Mouse (Mus musculus) spleen, adult 2 months (tissue): ENCODE measurements around the gene Foxa2. TPM values are rescaled to one million over a fixed set of nuclear protein-coding genes. Genes with fewer than 3 reads are reported as not detected.

Source experiments
- DNase-seq, 2 experiments: peaks; one replicate each; pipeline versions ENCODE4 v3.0.0 to v3.0.0-alpha.2; 2012 to 2021; ENCODE audit warnings: low spot score in 2 of 2, low read depth in 1 of 2
- H3K27ac ChIP-seq: fragments of 200-500 bp; 2 replicates; pipeline ENCODE4 v1.5.1; 2012; ENCODE audit warnings: low read length, inconsistent platforms; ENCODE audit not compliant: insufficient read depth
- H3K27me3 ChIP-seq: fragments of 200-500 bp; 2 replicates; pipeline ENCODE4 v1.6.1; 2012; ENCODE audit warnings: mild to moderate bottlenecking, moderate library complexity, low read length, inconsistent platforms; ENCODE audit not compliant: control insufficient read depth, insufficient read depth
- H3K36me3 ChIP-seq: fragments of 200-500 bp; 2 replicates; pipeline ENCODE4 v1.6.1; 2012; ENCODE audit warnings: mild to moderate bottlenecking, low read length, inconsistent platforms; ENCODE audit not compliant: control insufficient read depth, insufficient read depth
- H3K4me1 ChIP-seq: fragments of 200-500 bp; 2 replicates; pipeline ENCODE4 v1.6.1; 2011; ENCODE audit warnings: inconsistent platforms; ENCODE audit not compliant: control insufficient read depth, insufficient read depth, insufficient read length
- H3K4me3 ChIP-seq: fragments of 200-500 bp; 2 replicates; pipeline ENCODE4 v1.5.1; 2011; ENCODE audit warnings: mild to moderate bottlenecking, inconsistent platforms; ENCODE audit not compliant: insufficient read depth, insufficient read length; ENCODE audit errors: extremely low read depth
- CTCF ChIP-seq: fragments of 200-500 bp; IDR thresholded peaks from 2 replicates; pipeline ENCODE4 v1.5.1; 2011; ENCODE audit warnings: mild to moderate bottlenecking, inconsistent platforms; ENCODE audit not compliant: insufficient read depth, insufficient read length, insufficient replicate concordance; ENCODE audit errors: extremely low read depth
- POLR2A ChIP-seq: fragments of 200-500 bp; IDR thresholded peaks from 2 replicates; pipeline ENCODE4 v1.6.1; 2011; ENCODE audit warnings: low read depth, low read length, inconsistent platforms
- WGBS: fragments of 180-500 bp; shearing (Covaris S2); methylation state at CpG from one replicate; pipeline ENCODE4 v1.1.7; 2018; 5-methylcytosine and 5-hydroxymethylcytosine counted together
- polyA plus RNA-seq: library from polyadenylated mRNA; depleted of rRNA; stranded (reverse); fragments of >200 nt; gene quantifications from 2 replicates; pipeline ENCODE4 v1.2.3, GENCODE M21; 2012

Foxa2 gene
- polyA plus RNA-seq, 1 experiment: 1.2 TPM

DNA sequence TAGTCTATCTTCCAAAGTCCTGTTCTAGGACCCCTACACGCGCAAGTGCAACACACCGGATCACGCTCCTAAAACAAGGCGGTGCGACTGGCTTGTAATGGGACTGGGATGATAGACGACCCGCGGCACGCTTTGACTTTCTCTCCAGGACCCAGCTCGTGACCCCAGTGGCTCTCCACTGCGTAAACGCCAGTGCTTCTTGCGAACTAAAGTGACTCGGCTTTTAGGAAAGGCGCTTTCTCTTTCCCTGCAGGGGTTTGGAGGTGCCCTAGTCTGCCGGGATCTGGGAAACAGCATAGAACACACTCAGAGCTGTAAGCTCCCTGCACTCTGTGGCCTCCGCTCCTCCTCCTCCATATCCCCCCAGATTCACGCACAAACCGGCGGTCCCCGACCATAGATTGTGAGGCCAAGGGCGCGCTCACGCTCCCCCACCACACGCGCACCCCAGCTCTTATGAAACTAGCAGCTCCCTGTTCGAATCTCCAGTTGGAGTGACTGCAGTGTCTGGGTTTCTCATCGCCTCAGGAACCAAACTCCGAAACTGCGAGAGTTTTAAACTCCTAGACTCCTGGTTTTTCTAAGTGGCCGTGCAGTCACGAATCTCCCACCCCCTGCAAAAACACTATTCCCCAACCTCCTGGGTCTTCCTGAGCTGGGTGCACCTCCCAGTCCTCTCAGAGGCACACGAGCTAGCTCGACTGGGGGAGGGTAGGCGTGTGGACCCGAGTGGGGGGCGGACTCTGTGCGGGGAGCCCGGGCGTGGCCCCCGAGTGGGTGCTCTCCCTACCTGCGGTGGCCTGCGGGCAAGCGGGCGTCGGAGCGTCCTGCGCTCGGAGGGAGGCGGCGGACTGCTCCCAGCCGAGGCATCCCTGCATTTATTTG is 7.2 kb downstream of the Foxa2 start:
- DNase-seq: no peak
- no peaks in the 10 kb centered on the region for H3K4me1 ChIP-seq
- no peak overlapping the region for H3K27ac ChIP-seq
- peaks cover 30% of the 10 kb centered on the region for H3K27me3 ChIP-seq
- 6% methylated on average over 53 of the region's 53 CpGs for WGBS
- no peaks in the 10 kb centered on the region for H3K36me3 ChIP-seq
- no peak overlapping the region for H3K4me3 ChIP-seq
- no peak for TF ChIP-seq POLR2A
- TF ChIP-seq CTCF: no peak

DNA sequence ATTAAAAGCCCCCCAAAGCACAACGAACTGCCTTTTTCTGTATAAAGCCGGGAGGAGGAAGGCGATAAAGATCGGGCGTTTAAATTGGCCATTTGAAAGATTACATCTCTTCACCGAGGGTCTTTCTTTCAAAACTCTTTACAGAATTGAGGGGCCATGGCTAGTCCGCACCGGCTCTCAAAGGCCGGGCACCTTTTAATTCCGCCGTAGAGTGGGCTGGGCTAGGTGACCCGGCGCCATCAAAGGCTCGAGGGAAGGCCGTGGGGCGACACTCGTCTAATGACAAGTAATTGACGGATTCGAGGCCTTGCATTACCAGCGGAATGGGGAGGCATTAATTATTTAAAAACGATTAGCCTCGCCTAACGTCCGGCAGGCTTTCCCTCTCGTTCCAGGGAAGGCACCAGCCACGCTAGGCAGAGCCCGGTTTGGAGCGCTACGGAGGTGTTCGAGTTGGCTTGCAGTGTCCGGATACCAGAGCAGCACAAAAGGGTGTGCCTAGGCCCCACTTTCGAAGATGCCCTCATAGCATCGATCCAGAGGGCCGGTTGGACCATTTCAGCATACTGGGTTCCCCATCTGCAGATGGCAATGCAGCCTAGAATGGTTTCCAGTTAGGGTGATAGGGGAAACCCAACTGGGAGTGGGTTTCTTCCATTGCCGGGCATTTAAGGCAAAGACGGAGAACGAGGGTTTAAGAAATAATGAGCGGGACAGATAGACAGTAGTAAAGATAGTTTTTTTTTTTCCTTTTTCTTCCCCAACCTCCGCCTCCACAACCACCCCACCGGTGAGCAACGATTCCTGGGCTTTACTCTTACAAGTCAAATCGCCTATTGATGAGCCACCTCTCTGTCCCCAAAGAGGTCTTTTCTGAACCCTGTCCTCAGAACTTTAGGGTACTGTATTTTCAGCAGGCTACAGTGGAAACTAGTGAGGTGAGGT is 8.1 kb downstream of the Foxa2 start:
- peaks cover 21% of the 10 kb centered on the region for H3K27me3 ChIP-seq
- 8% methylated on average over 42 of the region's 42 CpGs for WGBS
- H3K27ac ChIP-seq: no peak overlapping the region
- H3K4me3 ChIP-seq: no peak overlapping the region
- H3K36me3 ChIP-seq: no peaks in the 10 kb centered on the region
- TF ChIP-seq POLR2A: no peak
- TF ChIP-seq CTCF: no peak
- no peaks in the 10 kb centered on the region for H3K4me1 ChIP-seq
- DNase-seq: no peak

DNA sequence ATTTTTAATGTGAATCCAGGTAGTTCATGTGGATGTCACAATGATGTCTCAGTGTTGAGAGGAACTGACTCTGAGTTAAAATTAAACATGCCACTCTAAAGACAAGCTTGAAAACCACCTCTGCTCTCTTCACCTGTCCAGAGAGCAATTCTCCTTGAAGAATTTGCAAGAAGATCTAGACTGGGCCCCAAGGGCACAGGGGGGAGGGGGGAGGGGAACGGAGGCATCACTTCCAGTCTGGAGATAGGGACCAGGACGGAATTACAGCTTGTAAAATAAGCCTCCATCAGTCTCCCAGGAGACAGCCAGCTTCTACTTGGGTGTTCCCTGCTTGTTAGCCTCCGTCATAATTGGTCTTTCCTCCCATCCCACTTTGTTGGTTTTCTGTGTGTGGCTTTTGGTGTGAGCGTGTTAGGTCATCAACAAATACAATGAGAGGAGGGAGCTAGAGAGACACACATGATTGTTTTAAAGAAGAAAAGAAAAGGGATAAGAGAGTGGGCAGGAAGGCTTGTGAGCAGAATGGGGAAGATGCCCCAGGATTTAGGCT is 10.1 kb downstream of the Foxa2 start:
- H3K36me3 ChIP-seq: no peaks in the 10 kb centered on the region
- TF ChIP-seq POLR2A: no peak
- TF ChIP-seq CTCF: no peak
- no peak overlapping the region for H3K4me3 ChIP-seq
- H3K27ac ChIP-seq: no peak overlapping the region
- no peaks in the 10 kb centered on the region for H3K4me1 ChIP-seq
- peaks cover 23% of the 10 kb centered on the region for H3K27me3 ChIP-seq
- 14% methylated on average over 4 of the region's 4 CpGs for WGBS
- no peak for DNase-seq

DNA sequence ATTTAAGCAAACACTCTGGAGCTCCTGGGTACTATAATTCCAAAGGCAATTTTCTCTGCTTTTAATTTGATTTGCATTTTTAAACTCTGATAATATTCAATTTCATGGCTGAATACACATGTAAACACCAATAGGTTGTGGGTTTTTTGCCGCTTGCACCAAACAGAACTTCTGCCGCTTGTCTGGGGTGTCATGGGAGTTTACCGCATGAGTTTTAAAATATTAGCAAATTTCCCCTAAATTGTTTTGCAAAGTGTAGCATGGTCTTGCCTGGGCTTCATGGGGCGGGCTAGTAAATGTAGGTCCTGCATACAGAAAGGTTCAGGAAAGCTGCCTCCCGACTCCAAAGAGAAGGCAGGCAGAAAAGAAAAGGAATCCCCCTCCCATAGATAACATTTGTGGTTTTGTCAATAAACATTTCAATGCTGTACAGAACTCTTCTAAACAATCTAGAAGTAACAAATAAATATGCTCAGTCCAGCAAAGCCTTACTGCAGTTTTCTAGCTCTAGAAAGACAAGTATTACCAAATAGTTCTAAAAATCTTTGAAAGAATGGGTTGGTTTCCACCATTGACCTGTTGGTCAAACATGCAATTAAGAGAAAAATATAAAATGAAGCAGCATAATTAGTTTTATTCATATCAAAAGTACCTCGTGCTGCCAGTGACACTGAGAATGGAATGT is 15.6 kb downstream of the Foxa2 start:
- no peak for DNase-seq
- TF ChIP-seq POLR2A: no peak
- no peak for TF ChIP-seq CTCF
- WGBS: 10% methylated on average over 6 of the region's 6 CpGs
- peaks cover 10% of the 10 kb centered on the region for H3K27me3 ChIP-seq
- no peaks in the 10 kb centered on the region for H3K36me3 ChIP-seq
- no peak overlapping the region for H3K4me3 ChIP-seq
- H3K27ac ChIP-seq: no peak overlapping the region
- H3K4me1 ChIP-seq: no peaks in the 10 kb centered on the region

DNA sequence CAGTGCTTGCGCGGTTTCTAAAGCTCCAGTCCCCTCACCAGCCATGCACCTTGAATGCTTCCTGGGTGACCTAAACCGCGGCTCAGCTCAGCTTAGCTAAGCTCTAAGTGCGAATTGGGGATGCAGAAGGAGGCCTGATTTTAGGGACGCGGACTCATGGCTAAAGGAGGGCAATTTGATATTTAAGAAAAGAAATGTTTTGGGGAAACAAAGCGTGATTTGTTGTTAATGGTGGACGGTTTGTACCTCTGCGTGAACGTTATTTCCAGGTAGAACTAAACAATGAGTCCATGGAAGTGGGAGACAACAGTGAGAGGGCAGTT is 16.2 kb downstream of the Foxa2 start:
- Histone ChIP-seq H3K36me3 (no peaks in the 10 kb centered on the region), H3K4me3 (no peak overlapping the region), H3K27me3 (peaks cover 10% of the 10 kb centered on the region), H3K27ac (no peak overlapping the region), H3K4me1 (no peaks in the 10 kb centered on the region)
- 5% methylated on average over 11 of the region's 11 CpGs for WGBS
- TF ChIP-seq POLR2A (no peak), CTCF (no peak)
- no peak for DNase-seq

- H3K27ac ChIP-seq: no peak overlapping the region
- H3K27me3 ChIP-seq: peaks cover 10% of the 10 kb centered on the region
- H3K4me1 ChIP-seq: no peaks in the 10 kb centered on the region
- no peak for TF ChIP-seq CTCF
- no peak for TF ChIP-seq POLR2A
- no peak for DNase-seq
- H3K4me3 ChIP-seq: no peak overlapping the region
- H3K36me3 ChIP-seq: no peaks in the 10 kb centered on the region
- 8% methylated on average over 21 of the region's 21 CpGs for WGBS
Observed at GRCm38 (mm10) chr2:148029751-148030612, 16.8 kb downstream of the Foxa2 start.
